Mouse (Mus musculus): ENCODE results near the gene Mrpl2.

DNA sequence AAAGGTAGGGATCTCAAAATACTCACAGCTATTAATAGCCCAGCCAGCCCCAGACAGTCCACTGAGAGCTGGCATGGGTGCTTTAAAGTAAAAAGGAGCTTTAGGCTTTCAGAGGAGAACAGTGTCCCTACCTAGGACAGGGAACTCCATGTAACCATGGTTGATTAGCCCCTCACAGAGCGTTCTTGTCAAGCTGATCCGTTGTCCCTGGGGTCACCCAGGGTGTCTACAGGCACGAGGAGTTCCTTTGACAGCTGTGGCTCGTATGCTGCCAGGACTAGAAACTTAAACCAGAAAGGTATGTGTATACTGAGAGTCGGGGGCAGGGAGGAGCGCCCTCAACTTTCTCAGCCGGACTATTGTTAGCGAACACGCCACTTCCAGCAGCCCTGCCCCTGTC, 32.9 kb downstream of the Mrpl2 start:
- no peak for TF ChIP-seq CTCF (IDR thresholded peaks at IDR 0.05; ENCODE audit: low read depth, low read length)
- no peak for TF ChIP-seq POLR2A (IDR thresholded peaks at IDR 0.05; ENCODE audit: borderline replicate concordance, low read depth, low read length)

Data from bone marrow macrophage, adult 2 months (primary cell).